In genomic region chr2:143945466-143946075, GRCm38 (mm10) we compare ENCODE assay signal across 8 mouse cellular contexts. TPM values are rescaled to one million over a fixed set of nuclear protein-coding genes. Genes with fewer than 3 reads are reported as not detected.
DNase-seq lines count a peak whose midpoint lies in the region; ATAC-seq lines count a peak whose summit lies in the region.

No protein-coding gene starts in this region.

- no peaks in the 10 kb centered on the region for H3K4me1 ChIP-seq in forebrain, embryonic 11.5 days (replicated peaks; ENCODE audit: control insufficient read depth, insufficient read depth, low read length)
- H3K4me1 ChIP-seq in forebrain, embryonic 15.5 days: no peaks in the 10 kb centered on the region

- no peaks in the 10 kb centered on the region for H3K27me3 ChIP-seq in forebrain, embryonic 11.5 days (ENCODE audit: control insufficient read depth, insufficient read depth, low read length)
- H3K27me3 ChIP-seq in forebrain, embryonic 15.5 days: no peaks in the 10 kb centered on the region

- no peak overlapping the region for H3K27ac ChIP-seq in forebrain, embryonic 11.5 days (ENCODE audit: low read depth, low read length)
- no peak overlapping the region for H3K27ac ChIP-seq in forebrain, embryonic 15.5 days (replicated peaks)

- H3K36me3 ChIP-seq in forebrain, embryonic 11.5 days (ENCODE audit: control insufficient read depth, insufficient read depth, low read length): peaks cover 6% of the 10 kb centered on the region; the same call in 1 of the 2 replicates
- peaks cover 63% of the 10 kb centered on the region for H3K36me3 ChIP-seq in forebrain, embryonic 15.5 days

- peak; percentile 33 for DNase-seq in forebrain, embryonic 11.5 days (ENCODE audit: low spot score)
- DNase-seq in urinary bladder, postnatal 14 days (ENCODE audit: low spot score): peak; percentile 53
- DNase-seq in urinary bladder, postnatal 10 days (ENCODE audit: low spot score): no peak
- DNase-seq in kidney, postnatal 10 days: peak; percentile 58
- DNase-seq in Muller cell, postnatal 12 days (ENCODE audit: inconsistent ontology term): no peak
- no peak for DNase-seq in right cerebral cortex, adult 2 months (ENCODE audit: low spot score in 2 of 2)

- no peak overlapping the region for H3K4me2 ChIP-seq in forebrain, embryonic 11.5 days (ENCODE audit: low read depth, low read length, severe bottlenecking)
- H3K4me2 ChIP-seq in forebrain, embryonic 15.5 days (replicated peaks): no peak overlapping the region

- WGBS in forebrain, embryonic 11.5 days: 92% methylated on average over 7 of the region's 7 CpGs
- 95% methylated on average over 7 of the region's 7 CpGs for WGBS in forebrain, embryonic 15.5 days

- no peak overlapping the region for H3K4me3 ChIP-seq in forebrain, embryonic 11.5 days (ENCODE audit: low read depth, low read length)
- H3K4me3 ChIP-seq in forebrain, embryonic 15.5 days: no peak overlapping the region

- no peaks in the 10 kb centered on the region for H3K9me3 ChIP-seq in forebrain, embryonic 11.5 days (ENCODE audit: control insufficient read depth, low read length)
- no peaks in the 10 kb centered on the region for H3K9me3 ChIP-seq in forebrain, embryonic 15.5 days

- no peak for ATAC-seq in forebrain, embryonic 11.5 days (replicated peaks; ENCODE audit: low FRiP score)
- no peak for ATAC-seq in forebrain, embryonic 15.5 days (replicated peaks)
- peak; percentile 72 for ATAC-seq in megakaryocyte-erythroid progenitor cell, adult 5-6 weeks (replicated peaks; ENCODE audit: low FRiP score, low TSS enrichment, poor library complexity, severe bottlenecking)

- no peak overlapping the region for H3K9ac ChIP-seq in forebrain, embryonic 11.5 days (ENCODE audit: low read length)
- H3K9ac ChIP-seq in forebrain, embryonic 15.5 days (replicated peaks): no peak overlapping the region

RNA-seq across cellular contexts. Expression of gene Dstn, which starts 30.5 kb away (rescaled TPM):
- 364 and 369 TPM in 2 replicates for polyA plus RNA-seq in forebrain, embryonic 11.5 days (2014; fragmentation: Nextera tagmentation; extraction: Ambion mirVana)
- polyA plus RNA-seq in forebrain, embryonic 15.5 days (2015; fragmentation: Nextera tagmentation; extraction: Ambion mirVana): 417 and 426 TPM in 2 replicates
- 57.0 and 76.7 TPM in 2 replicates for total RNA-seq in megakaryocyte-erythroid progenitor cell, adult 5-6 weeks (2014; fragmentation: Nextera tagmentation)
- total RNA-seq in megakaryocyte-erythroid progenitor cell, adult 5-6 weeks (2017): 102 and 166 TPM in 2 replicates

Comparison
In these comparisons a context has a peak if more than half of its experiments do, and no peak if none do; other contexts are left out.
1. DNase-seq: peak in forebrain, embryonic 11.5 days (single experiment), urinary bladder, postnatal 14 days (single experiment) and kidney, postnatal 10 days (single experiment); none in urinary bladder, postnatal 10 days (single experiment), Muller cell, postnatal 12 days (single experiment) and right cerebral cortex, adult 2 months (0 of 2).